Mouse (Mus musculus) Patski (cell line): ENCODE measurements at regions not wholly inside any gene's neighbourhood (a gene's known extent, or its start where the extent isn't known, plus 50 kb on each side); places are given as distances from the start of the nearest gene placed in this dataset.

ENCODE experiments used
- ATAC-seq: fragments of 100-300 bp; one replicate; pipeline ENCODE4 v1.8.0; 2021
- CTCF ChIA-PET: fragments of 350-600 bp; sonication (Branson Sonifier 250); formaldehyde crosslinking; loops from one replicate; lab custom pipeline; 2022; ENCODE audit warnings: inconsistent platforms; lab: Charles Lee
- POLR2A ChIA-PET: fragments of 350-600 bp; sonication (Branson Sonifier 250); formaldehyde crosslinking; loops from one replicate; lab custom pipeline; 2022; ENCODE audit warnings: antibody characterized with exemption, inconsistent platforms; lab: Charles Lee
- DNase-seq: peaks from one replicate; pipeline ENCODE4 v3.0.0-alpha.2; 2011; ENCODE audit warnings: low read depth, low spot score
- H3K27me3 ChIP-seq: fragments of 371-371 bp; one replicate; pipeline ENCODE4 v1.5.1; 2021
- CTCF ChIP-seq: fragments of 100-300 bp; IDR thresholded peaks from one replicate; pipeline ENCODE4 v1.5.1; 2021
- in situ Hi-C: fragments of 300-500 bp; cut with MboI; formaldehyde crosslinking; loops from 3 replicates; pipeline ENCODE4 v1.11.1; 2018; ENCODE audit warnings: low pct_unique_long_range_greater_than_20kb, mixed read lengths

DNA sequence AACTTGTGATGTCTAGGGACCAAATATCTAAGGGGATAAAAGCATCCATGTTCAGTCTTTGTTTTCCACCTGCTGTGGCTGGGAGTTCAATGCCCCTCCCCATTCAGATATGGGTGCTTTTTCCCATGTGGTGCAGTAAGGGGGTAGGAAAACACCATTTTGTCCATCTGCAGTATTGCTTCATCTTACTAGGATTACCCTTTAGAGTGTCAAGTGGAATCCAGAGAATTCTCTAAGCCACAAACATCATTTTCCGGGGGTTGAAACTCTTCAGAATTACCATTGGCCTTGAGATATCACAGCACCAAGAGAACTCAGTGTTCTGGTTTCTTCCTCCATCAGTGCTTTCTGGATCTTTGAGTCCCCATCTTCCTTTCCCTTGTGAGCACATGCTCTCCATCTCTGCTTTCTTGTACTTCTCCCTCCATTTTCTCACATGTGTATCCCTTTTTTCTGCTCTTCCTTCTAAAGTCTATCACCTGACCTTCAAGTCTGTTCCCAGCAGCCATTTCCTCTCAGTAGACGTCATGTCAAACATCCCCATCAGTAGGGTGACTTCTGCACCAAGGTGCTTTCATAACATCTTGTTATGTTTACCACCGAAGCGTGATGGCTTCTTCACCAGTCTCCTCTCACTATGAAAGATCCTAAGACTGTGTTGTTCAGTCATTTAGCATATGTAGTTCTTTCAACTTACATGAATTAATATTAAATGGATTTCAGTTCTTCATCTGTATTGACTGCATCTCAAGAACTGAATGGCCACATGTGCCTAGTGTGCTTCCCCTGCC is 431.6 kb upstream of the Ubash3b start:
- no peak for TF ChIP-seq CTCF
- DNase-seq = no peak
- ChIA-PET CTCF (interaction anchor here (1.2 kb wide), 1 partner anchor 10 kb away, joined by 4 read pairs; no protein-coding TSS in a partner anchor), POLR2A (no interaction called here)
- no peak for ATAC-seq
- H3K27me3 ChIP-seq = no peaks in the 10 kb centered on the region
- in situ Hi-C loops = no loop called here

GRCm38 (mm10) chr9:41592101-41592500 is 430.6 kb upstream of the Ubash3b start:
- ChIA-PET CTCF (no interaction called here), POLR2A (no interaction called here)
- ATAC-seq (no peak), DNase-seq (no peak)
- TF ChIP-seq CTCF = no peak
- in situ Hi-C loops = no loop called here
- H3K27me3 ChIP-seq = no peaks in the 10 kb centered on the region

DNA sequence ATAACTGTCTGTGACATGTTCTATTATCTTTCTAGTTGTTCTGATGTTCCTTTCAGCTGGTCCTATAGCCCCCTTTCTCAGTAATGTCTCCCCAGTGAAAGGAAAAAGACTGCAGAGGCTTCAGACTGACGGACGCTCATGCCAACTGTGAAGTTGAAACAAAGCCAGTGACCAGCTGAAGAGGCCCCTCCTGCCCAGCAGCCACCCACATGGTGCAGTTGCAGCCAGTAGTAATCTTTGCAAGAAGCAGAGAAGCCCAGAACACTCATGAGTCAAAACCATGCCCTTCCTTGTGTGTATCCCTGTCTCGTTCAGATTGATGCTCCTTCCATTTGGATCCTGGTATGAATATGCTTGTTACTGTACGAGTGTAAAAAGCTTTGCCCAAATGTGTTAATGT is 428.7 kb upstream of the Ubash3b start:
- no peak for ATAC-seq
- in situ Hi-C loops = no loop called here
- TF ChIP-seq CTCF = no peak
- POLR2A ChIA-PET = interaction anchor here (0.6 to 1.0 kb wide), 3 partner anchors 21 to 155 kb away, joined by 3 read pairs; no protein-coding TSS in a partner anchor
- CTCF ChIA-PET = interaction anchor here (0.6 kb wide), 1 partner anchor 128 kb away, joined by 3 read pairs; no protein-coding TSS in a partner anchor
- H3K27me3 ChIP-seq = no peaks in the 10 kb centered on the region
- no peak for DNase-seq

DNA sequence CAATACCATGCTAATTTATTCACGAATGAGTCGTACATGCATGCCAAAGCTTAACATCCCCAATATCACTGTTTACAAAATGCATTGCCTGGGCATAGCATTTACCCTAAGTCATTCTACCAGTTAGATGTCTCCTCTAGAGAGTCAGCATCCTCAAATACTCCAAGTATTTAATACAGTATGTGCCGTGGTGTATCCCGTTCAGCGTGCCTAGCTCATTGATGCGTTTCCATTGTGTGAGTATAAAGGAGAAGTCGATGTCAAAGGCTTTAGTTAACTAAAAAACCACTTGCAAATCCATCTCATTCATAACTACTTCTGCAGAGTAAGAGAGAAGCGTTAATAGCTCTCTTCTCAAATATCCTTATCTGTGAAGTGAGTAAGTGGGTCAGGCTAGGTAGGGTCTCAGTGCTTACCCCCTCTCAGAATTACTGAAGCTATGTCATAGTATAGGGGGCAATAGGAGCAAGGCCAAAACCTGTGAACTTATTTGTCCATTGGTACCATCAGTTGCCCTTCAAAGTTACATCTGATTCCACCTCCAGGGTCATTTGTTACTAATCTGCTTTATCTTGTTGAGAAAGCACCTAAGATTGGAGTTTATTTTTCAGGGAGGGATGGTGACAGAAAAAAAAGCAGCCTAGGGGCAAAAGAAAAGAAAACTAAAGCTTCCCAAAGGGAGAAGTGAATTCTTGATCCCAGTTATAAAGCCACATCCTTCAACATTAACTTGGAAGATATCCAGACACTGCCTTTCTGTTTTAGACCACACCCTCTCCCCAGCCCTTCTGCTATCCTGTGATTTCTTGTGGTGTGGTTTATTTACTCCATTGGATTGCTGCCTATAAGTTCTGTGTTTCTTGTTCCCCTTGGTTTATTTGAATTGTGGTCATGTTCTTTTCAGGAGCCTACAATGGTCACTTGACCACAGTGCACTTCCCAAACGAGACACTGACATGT is 427.2 kb upstream of the Ubash3b start:
- H3K27me3 ChIP-seq = no peaks in the 10 kb centered on the region
- DNase-seq (no peak), ATAC-seq (no peak)
- CTCF ChIA-PET = interaction anchor here (0.8 to 2.1 kb wide), 5 partner anchors 11 to 361 kb away, joined by 3 to 8 read pairs (median 4); no protein-coding TSS in a partner anchor
- POLR2A ChIA-PET = interaction anchor here (0.6 to 1.5 kb wide), 9 partner anchors 10 to 362 kb away, joined by 3 to 4 read pairs (median 3); no protein-coding TSS in a partner anchor
- TF ChIP-seq CTCF = no peak
- in situ Hi-C loops = loop anchor here (5.0 to 10.0 kb wide), 4 partner anchors 149 to 361 kb away; no protein-coding TSS in a partner anchor

- DNase-seq (no peak), ATAC-seq (no peak)
- no peak for TF ChIP-seq CTCF
- H3K27me3 ChIP-seq = no peaks in the 10 kb centered on the region
- in situ Hi-C loops = loop anchor here (5.0 to 10.0 kb wide), 4 partner anchors 150 to 360 kb away; no protein-coding TSS in a partner anchor
- POLR2A ChIA-PET = interaction anchor here (0.6 to 1.5 kb wide), 6 partner anchors 9 to 363 kb away, joined by 3 to 5 read pairs (median 4); no protein-coding TSS in a partner anchor
- CTCF ChIA-PET = interaction anchor here (0.8 to 2.1 kb wide), 5 partner anchors 12 to 362 kb away, joined by 3 to 8 read pairs (median 4); no protein-coding TSS in a partner anchor
Observed at GRCm38 (mm10) chr9:41587762-41588161, 426.3 kb upstream of the Ubash3b start.

DNA sequence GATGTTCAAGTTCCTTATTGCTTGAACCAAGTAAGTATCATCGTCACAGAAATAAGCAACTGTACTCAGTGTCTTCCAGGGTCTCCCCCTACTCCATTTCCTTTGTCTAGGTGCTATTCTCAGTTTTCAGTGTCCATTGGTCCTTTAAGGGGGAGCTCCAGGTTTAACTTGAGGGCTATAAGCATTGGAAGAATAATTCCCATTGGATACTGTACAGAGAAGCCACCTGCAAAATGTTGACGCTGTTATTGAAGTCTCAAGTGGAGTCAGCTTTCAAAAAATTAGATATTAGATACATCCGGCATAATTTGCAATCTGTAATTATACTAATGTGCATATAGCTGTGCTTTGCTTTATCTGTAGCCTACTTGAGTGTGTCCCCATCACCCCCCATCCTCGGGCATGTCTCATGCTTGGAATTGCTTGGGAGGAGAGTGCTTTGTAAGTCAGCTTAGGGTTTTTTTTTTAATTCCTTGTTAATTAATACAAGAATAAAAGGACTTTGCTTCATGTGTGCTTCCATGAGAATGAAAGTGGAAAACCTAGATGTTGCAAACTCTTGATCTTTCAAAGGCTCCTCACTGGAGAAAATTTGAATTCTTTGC is 425.6 kb upstream of the Ubash3b start:
- DNase-seq = no peak
- in situ Hi-C loops = loop anchor here (5.0 to 10.0 kb wide), 4 partner anchors 150 to 360 kb away; no protein-coding TSS in a partner anchor
- ChIA-PET POLR2A (interaction anchor here (1.0 to 1.5 kb wide), 2 partner anchors 90 to 363 kb away, joined by 3 to 4 read pairs; no protein-coding TSS in a partner anchor), CTCF (interaction anchor here (1.0 to 2.1 kb wide), 3 partner anchors 109 to 363 kb away, joined by 3 to 8 read pairs (median 3); no protein-coding TSS in a partner anchor)
- no peaks in the 10 kb centered on the region for H3K27me3 ChIP-seq
- no peak for ATAC-seq
- no peak for TF ChIP-seq CTCF

DNA sequence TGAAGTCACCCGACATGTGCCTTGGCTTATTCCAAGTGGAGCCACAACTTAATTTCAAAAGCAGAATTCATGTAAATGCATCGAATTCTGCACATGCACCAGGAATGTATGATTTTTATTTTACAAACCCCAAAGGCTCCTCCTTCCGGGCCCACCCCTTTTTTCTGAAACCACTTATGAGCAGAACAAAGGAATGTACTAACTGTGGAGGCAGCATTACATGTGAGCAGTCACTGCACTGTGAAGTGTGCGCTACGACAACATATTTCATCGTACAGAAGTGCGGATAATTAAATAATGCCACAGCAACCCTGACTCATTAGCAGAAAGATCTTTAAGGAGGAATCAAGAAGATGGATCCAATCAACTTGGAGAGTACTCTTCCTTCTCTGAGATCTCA is 424.8 kb upstream of the Ubash3b start:
- CTCF ChIA-PET = interaction anchor here (1.1 kb wide), 1 partner anchor 110 kb away, joined by 3 read pairs; no protein-coding TSS in a partner anchor
- ATAC-seq = no peak

GRCm38 (mm10) chr9:41585771-41586170 is 424.3 kb upstream of the Ubash3b start:
- no peak for TF ChIP-seq CTCF
- no peak for ATAC-seq

More for the DNA sequence above, 424.8 kb upstream of the Ubash3b start:
- no peaks in the 10 kb centered on the region for H3K27me3 ChIP-seq
- no peak for DNase-seq
- TF ChIP-seq CTCF = no peak
- in situ Hi-C loops = loop anchor here (5.0 to 10.0 kb wide), 4 partner anchors 151 to 359 kb away; no protein-coding TSS in a partner anchor
- POLR2A ChIA-PET = interaction anchor here (1.0 kb wide), 1 partner anchor 89 kb away, joined by 3 read pairs; no protein-coding TSS in a partner anchor

GRCm38 (mm10) chr9:41585012-41585411 is 423.5 kb upstream of the Ubash3b start:
- no peak for DNase-seq
- CTCF ChIA-PET = no interaction called here
- in situ Hi-C loops = loop anchor here (5.0 to 10.0 kb wide), 4 partner anchors 152 to 358 kb away; no protein-coding TSS in a partner anchor
- TF ChIP-seq CTCF = no peak
- POLR2A ChIA-PET = interaction anchor here (0.7 kb wide), 1 partner anchor 318 kb away, joined by 3 read pairs; no protein-coding TSS in a partner anchor
- no peaks in the 10 kb centered on the region for H3K27me3 ChIP-seq
- no peak for ATAC-seq

More at GRCm38 (mm10) chr9:41585771-41586170, 424.3 kb upstream of the Ubash3b start:
- POLR2A ChIA-PET = interaction anchor here (0.7 kb wide), 1 partner anchor 319 kb away, joined by 3 read pairs; no protein-coding TSS in a partner anchor
- no peaks in the 10 kb centered on the region for H3K27me3 ChIP-seq
- in situ Hi-C loops = loop anchor here (5.0 to 10.0 kb wide), 4 partner anchors 152 to 358 kb away; no protein-coding TSS in a partner anchor
- DNase-seq = no peak
- CTCF ChIA-PET = no interaction called here
